Mouse (Mus musculus): ENCODE data around the gene Ccdc33. TPM values are rescaled to one million over a fixed set of nuclear protein-coding genes. Genes with fewer than 3 reads are reported as not detected.
A peak's percentile ranks its signal among the peaks of the same experiment; 100 is the strongest.

The Ccdc33 gene
- polyA plus RNA-seq, 1 experiment from 2014 or later, result 1.5 TPM

- Histone ChIP-seq H3K4me2 (no peak overlapping the region), H3K36me3 (replicated peaks) (no peaks in the 10 kb centered on the region), H3K4me3 (replicated peaks) (no peak overlapping the region), H3K4me1 (peaks cover 15% of the 10 kb centered on the region), H3K9me3 (no peaks in the 10 kb centered on the region), H3K9ac (no peak overlapping the region), H3K27ac (no peak overlapping the region), H3K27me3 (no peaks in the 10 kb centered on the region)
- WGBS, result 77% methylated on average over 2 of the region's 2 CpGs
- no peak for ATAC-seq (ENCODE audit: low FRiP score)
Measured at GRCm38 (mm10) chr9:58148806-58149205, 30.2 kb upstream of the Ccdc33 start.

DNA sequence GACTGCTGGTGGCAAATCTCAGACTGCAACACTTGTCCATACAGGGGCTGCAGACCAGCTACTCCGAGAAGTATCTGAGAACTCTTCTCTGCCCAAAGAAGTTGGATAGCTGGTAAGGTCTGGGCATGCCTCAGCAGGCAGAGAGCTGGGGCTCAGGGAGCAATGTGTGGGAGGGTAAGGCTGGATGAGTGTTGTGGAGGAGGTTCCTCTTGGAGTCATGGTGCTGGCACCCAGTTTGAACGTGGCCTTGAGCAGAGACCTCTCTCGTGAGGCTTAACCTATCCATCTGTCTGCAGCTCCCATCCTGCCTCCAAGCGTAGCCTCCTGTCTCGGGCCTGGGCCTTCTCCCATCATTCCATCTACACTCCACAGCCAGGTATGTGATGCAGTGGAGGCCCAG lies 26.8 kb upstream of the Ccdc33 start:
- H3K9ac ChIP-seq, result no peak overlapping the region
- H3K4me1 ChIP-seq, result peaks cover 20% of the 10 kb centered on the region
- no peak for ATAC-seq (ENCODE audit: low FRiP score)
- H3K4me2 ChIP-seq, result no peak overlapping the region
- H3K4me3 ChIP-seq (replicated peaks), result no peak overlapping the region
- H3K27ac ChIP-seq, result no peak overlapping the region
- H3K27me3 ChIP-seq, result no peaks in the 10 kb centered on the region
- H3K9me3 ChIP-seq, result no peaks in the 10 kb centered on the region
- WGBS, result 91% methylated on average over 5 of the region's 5 CpGs
- no peaks in the 10 kb centered on the region for H3K36me3 ChIP-seq (replicated peaks)

DNA sequence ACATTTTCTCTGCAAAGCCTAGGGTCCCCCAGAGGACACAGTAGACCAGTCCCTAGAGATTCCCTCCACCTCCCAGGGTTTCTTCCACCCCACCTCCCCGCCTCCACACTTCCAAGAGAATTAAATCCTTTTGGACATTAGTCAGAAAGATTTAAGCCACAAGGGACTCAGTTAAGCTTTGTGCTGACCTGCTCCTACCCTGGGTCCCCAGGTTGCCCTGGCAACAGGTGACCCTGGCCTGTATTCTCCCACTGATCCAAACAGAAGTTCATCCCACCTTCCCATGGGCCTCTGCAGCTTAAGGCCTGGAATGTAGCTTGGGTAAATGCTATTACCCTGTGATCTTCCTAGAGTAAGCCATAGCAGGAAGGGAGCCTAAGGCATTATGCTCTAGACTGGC lies 26.0 kb upstream of the Ccdc33 start:
- H3K4me1 ChIP-seq, result peaks cover 28% of the 10 kb centered on the region
- WGBS, result 32% methylated on average over 1 of the region's 1 CpGs
- H3K27me3 ChIP-seq, result no peaks in the 10 kb centered on the region
- no peaks in the 10 kb centered on the region for H3K36me3 ChIP-seq (replicated peaks)
- H3K4me3 ChIP-seq (replicated peaks), result no peak overlapping the region
- no peaks in the 10 kb centered on the region for H3K9me3 ChIP-seq
- ATAC-seq (ENCODE audit: low FRiP score), result no peak
- H3K27ac ChIP-seq, result no peak overlapping the region
- H3K9ac ChIP-seq, result no peak overlapping the region
- H3K4me2 ChIP-seq, result no peak overlapping the region

DNA sequence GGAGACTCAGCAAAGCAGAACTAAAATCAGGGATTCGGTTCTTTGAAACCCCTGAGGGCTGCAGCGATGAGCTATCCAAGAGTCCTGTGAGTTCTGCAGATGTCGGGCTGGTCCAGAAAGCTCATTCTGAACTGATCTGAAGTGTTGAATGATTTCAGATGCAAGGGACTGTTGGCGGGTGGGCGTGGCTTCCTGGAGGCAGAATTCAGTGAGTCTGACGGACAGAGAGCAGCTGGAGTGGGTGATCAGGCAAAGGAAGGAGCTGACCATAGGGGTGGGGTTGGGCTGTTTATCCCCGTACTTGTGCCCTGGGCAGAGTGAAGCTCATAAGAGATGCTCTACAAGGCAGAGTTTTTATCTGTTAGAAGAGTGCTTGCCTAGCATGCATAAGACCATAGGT lies 24.8 kb upstream of the Ccdc33 start:
- WGBS, result 47% methylated on average over 7 of the region's 7 CpGs
- Histone ChIP-seq H3K9ac (no peak overlapping the region), H3K36me3 (replicated peaks) (no peaks in the 10 kb centered on the region), H3K27ac (no peak overlapping the region), H3K4me2 (no peak overlapping the region), H3K27me3 (no peaks in the 10 kb centered on the region), H3K4me1 (peaks cover 29% of the 10 kb centered on the region), H3K9me3 (no peaks in the 10 kb centered on the region), H3K4me3 (replicated peaks) (no peak overlapping the region)
- no peak for ATAC-seq (ENCODE audit: low FRiP score)

DNA sequence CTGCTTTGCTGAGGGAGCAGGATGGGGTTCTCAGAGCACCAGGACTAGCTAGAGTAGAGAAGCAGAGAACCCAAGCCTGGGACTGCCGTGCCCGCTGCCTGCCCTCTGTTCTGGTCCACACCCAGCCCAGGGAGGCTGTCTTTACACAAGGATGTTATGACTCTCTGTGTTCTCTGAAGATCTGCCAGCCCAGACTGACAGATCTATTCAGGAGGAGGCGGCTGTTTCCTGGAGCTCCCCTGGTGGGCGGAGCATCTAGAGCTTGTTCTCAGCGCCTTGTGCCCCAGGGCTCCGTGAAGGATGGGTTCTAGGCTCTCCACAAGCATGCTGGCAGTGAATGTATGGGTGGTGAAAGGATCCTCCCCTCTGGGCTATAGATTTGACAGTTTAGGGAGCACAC lies 21.3 kb upstream of the Ccdc33 start:
- no peak overlapping the region for H3K4me2 ChIP-seq
- H3K4me3 ChIP-seq (replicated peaks), result no peak overlapping the region
- H3K36me3 ChIP-seq (replicated peaks), result no peaks in the 10 kb centered on the region
- peaks cover 39% of the 10 kb centered on the region for H3K4me1 ChIP-seq
- no peak overlapping the region for H3K27ac ChIP-seq
- WGBS, result 47% methylated on average over 6 of the region's 6 CpGs
- no peak overlapping the region for H3K9ac ChIP-seq
- peak; percentile 54; the same call in 1 of the 2 replicates for ATAC-seq (ENCODE audit: low FRiP score)
- no peaks in the 10 kb centered on the region for H3K9me3 ChIP-seq
- no peaks in the 10 kb centered on the region for H3K27me3 ChIP-seq

DNA sequence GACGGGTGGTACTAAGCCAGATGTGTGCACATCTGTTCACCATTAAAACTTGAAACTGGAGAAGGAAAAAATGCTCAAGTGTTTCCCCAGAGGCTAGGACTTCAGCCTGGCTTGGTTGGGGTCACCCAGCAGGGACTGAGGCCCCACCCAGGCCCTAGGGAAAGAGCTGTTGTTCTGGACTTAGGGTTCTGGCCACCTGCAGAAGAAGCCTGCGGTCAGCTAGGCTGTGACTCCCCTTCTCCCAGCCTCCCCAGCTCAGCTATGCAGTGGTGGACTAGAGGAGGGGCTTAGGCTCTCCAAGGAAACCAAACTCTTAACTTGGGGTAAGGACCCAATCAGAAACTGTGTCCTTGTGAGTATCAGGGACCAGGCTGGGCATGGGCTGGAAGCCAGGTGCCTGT lies 17.3 kb upstream of the Ccdc33 start:
- Histone ChIP-seq H3K4me1 (peaks cover 53% of the 10 kb centered on the region), H3K27me3 (no peaks in the 10 kb centered on the region), H3K4me2 (no peak overlapping the region)

GRCm38 (mm10) chr9:58134906-58135305 lies 16.3 kb upstream of the Ccdc33 start:
- no peak overlapping the region for H3K9ac ChIP-seq
- 44% methylated on average over 7 of the region's 7 CpGs for WGBS
- H3K27me3 ChIP-seq, result no peaks in the 10 kb centered on the region; the same call in none of the 2 replicates
- no peaks in the 10 kb centered on the region for H3K9me3 ChIP-seq
- no peaks in the 10 kb centered on the region for H3K36me3 ChIP-seq (replicated peaks)
- peaks cover 50% of the 10 kb centered on the region for H3K4me1 ChIP-seq
- no peak for ATAC-seq (ENCODE audit: low FRiP score)
- H3K4me3 ChIP-seq (replicated peaks), result no peak overlapping the region
- H3K4me2 ChIP-seq, result no peak overlapping the region
- H3K27ac ChIP-seq, result 0 out of 2 replicates have a peak overlapping the region, but pooled peaks have one; percentile 21

More for the DNA sequence above, 17.3 kb upstream of the Ccdc33 start:
- 36% methylated on average over 2 of the region's 2 CpGs for WGBS
- no peak for ATAC-seq (ENCODE audit: low FRiP score)
- Histone ChIP-seq H3K4me3 (replicated peaks) (no peak overlapping the region), H3K9me3 (no peaks in the 10 kb centered on the region), H3K9ac (no peak overlapping the region), H3K27ac (no peak overlapping the region), H3K36me3 (replicated peaks) (no peaks in the 10 kb centered on the region)

GRCm38 (mm10) chr9:58133893-58134884 lies 15.6 kb upstream of the Ccdc33 start:
- peak overlapping the region; percentile 54 for H3K27ac ChIP-seq
- peak; percentile 40 for ATAC-seq (ENCODE audit: low FRiP score)
- H3K4me2 ChIP-seq, result peak overlapping the region; percentile 11
- H3K9ac ChIP-seq, result peak overlapping the region; percentile 13; the same call in 1 of the 2 replicates
- H3K9me3 ChIP-seq, result no peaks in the 10 kb centered on the region
- no peak overlapping the region for H3K4me3 ChIP-seq (replicated peaks)
- H3K4me1 ChIP-seq, result peaks cover 54% of the 10 kb centered on the region
- H3K36me3 ChIP-seq (replicated peaks), result no peaks in the 10 kb centered on the region
- no peaks in the 10 kb centered on the region; the same call in none of the 2 replicates for H3K27me3 ChIP-seq
- WGBS, result 17% methylated on average over 13 of the region's 17 CpGs

DNA sequence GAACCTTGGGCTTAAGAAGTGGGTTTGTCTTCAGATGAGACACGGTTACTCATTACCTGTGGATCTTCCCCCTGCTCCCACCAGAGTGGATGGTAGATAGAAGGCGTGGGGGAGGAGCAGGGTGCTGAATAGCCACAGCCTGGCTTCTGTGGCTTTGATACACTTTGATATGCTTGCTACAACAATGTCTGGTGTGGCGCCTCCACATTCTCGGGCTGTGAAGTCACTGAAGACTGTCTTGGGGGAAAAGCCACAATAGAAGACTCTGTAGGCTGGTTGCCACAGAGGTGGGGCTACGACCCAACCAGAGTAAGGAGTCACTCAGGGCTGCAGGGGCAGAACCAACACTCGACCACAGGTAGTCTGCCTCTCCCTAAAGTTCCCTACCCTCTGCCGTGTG lies 13.1 kb upstream of the Ccdc33 start:
- no peak overlapping the region for H3K4me2 ChIP-seq
- no peaks in the 10 kb centered on the region; the same call in none of the 2 replicates for H3K27me3 ChIP-seq
- no peaks in the 10 kb centered on the region for H3K36me3 ChIP-seq (replicated peaks)
- H3K4me3 ChIP-seq (replicated peaks), result no peak overlapping the region
- no peak for ATAC-seq (ENCODE audit: low FRiP score)
- H3K27ac ChIP-seq, result no peak overlapping the region
- 73% methylated on average over 7 of the region's 7 CpGs for WGBS
- H3K4me1 ChIP-seq, result peaks cover 68% of the 10 kb centered on the region
- no peak overlapping the region for H3K9ac ChIP-seq
- H3K9me3 ChIP-seq, result no peaks in the 10 kb centered on the region

- H3K9ac ChIP-seq, result no peak overlapping the region
- ATAC-seq (ENCODE audit: low FRiP score), result no peak
- 36% methylated on average over 3 of the region's 3 CpGs for WGBS
- no peak overlapping the region for H3K27ac ChIP-seq
- H3K9me3 ChIP-seq, result no peaks in the 10 kb centered on the region
- H3K4me2 ChIP-seq, result no peak overlapping the region
- no peaks in the 10 kb centered on the region; the same call in none of the 2 replicates for H3K27me3 ChIP-seq
- H3K36me3 ChIP-seq (replicated peaks), result no peaks in the 10 kb centered on the region
- peaks cover 70% of the 10 kb centered on the region for H3K4me1 ChIP-seq
- no peak overlapping the region for H3K4me3 ChIP-seq (replicated peaks)
Measured at GRCm38 (mm10) chr9:58130909-58131308, 12.3 kb upstream of the Ccdc33 start.

GRCm38 (mm10) chr9:58129508-58129907 lies 10.9 kb upstream of the Ccdc33 start:
- Histone ChIP-seq H3K27me3 (no peaks in the 10 kb centered on the region; the same call in none of the 2 replicates), H3K4me3 (replicated peaks) (no peak overlapping the region), H3K27ac (peak overlapping the region; percentile 63), H3K36me3 (replicated peaks) (no peaks in the 10 kb centered on the region), H3K4me1 (peaks cover 64% of the 10 kb centered on the region), H3K9ac (no peak overlapping the region; the same call in 1 of the 2 replicates), H3K9me3 (no peaks in the 10 kb centered on the region), H3K4me2 (peak overlapping the region; percentile 34)
- ATAC-seq (ENCODE audit: low FRiP score), result no peak
- WGBS, result 22% methylated on average over 8 of the region's 8 CpGs

GRCm38 (mm10) chr9:58128926-58129413 lies 10.3 kb upstream of the Ccdc33 start:
- peak overlapping the region; percentile 2; the same call in 1 of the 2 replicates for H3K9ac ChIP-seq
- peak; percentile 17; the same call in 1 of the 2 replicates for ATAC-seq (ENCODE audit: low FRiP score)
- peak overlapping the region; percentile 63 for H3K27ac ChIP-seq
- H3K4me1 ChIP-seq, result peaks cover 63% of the 10 kb centered on the region
- H3K27me3 ChIP-seq, result no peaks in the 10 kb centered on the region; the same call in none of the 2 replicates
- H3K4me2 ChIP-seq, result peak overlapping the region; percentile 34
- 3% methylated on average over 13 of the region's 13 CpGs for WGBS
- H3K9me3 ChIP-seq, result no peaks in the 10 kb centered on the region
- no peaks in the 10 kb centered on the region for H3K36me3 ChIP-seq (replicated peaks)
- 0 out of 2 replicates have a peak overlapping the region, but pooled peaks have one; percentile 7 for H3K4me3 ChIP-seq (replicated peaks)
